Mouse (Mus musculus) embryonic stem cell, embryonic (primary cell): ENCODE data around the gene Timm13.

Source experiments
- CTCF ChIA-PET, 4 experiments: fragments of 300-600 bp in 2 of 4; fragments of 350-600 bp in 2 of 4; sonication (Branson Sonifier 250); formaldehyde crosslinking; loops; one replicate each; lab custom pipeline; 2022; ENCODE audit warnings: inconsistent platforms in 2 of 4; lab: Charles Lee
- POLR2A ChIA-PET, 4 experiments: fragments of 300-600 bp in 2 of 4; fragments of 350-600 bp in 2 of 4; sonication (Branson Sonifier 250); formaldehyde crosslinking; loops; one replicate each; lab custom pipeline; 2022; ENCODE audit warnings: antibody characterized with exemption in 4 of 4, inconsistent platforms in 1 of 4; lab: Charles Lee

Timm13 gene

GRCm38 (mm10) chr10:80903282-80903681 is 2.5 kb upstream of the Timm13 start:
- POLR2A ChIA-PET = interaction anchor here in 2 of 4 experiments (1.2 to 5.8 kb wide), 4 partner anchors 15 to 58 kb away, joined by 4 to 64 read pairs (median 32); partner anchors contain the start of genes Gadd45b (in 2 of the 2) and Lmnb2 (in 1 of the 2)
- CTCF ChIA-PET = no interaction called here

GRCm38 (mm10) chr10:80902273-80902940 is 1.6 kb upstream of the Timm13 start:
- CTCF ChIA-PET = interaction anchor here (0.6 to 3.0 kb wide), 5 partner anchors 21 to 155 kb away, joined by 3 to 21 read pairs (median 3); no protein-coding TSS in a partner anchor
- POLR2A ChIA-PET = interaction anchor here in 3 of 4 experiments (0.6 to 5.8 kb wide), 12 partner anchors 11 to 281 kb away, joined by 3 to 64 read pairs (median 6); partner anchors contain the start of genes Gadd45b (in 2 of the 3), Lmnb2 (in 2 of the 3) and 4930442H23Rik (in 1 of the 3)

DNA sequence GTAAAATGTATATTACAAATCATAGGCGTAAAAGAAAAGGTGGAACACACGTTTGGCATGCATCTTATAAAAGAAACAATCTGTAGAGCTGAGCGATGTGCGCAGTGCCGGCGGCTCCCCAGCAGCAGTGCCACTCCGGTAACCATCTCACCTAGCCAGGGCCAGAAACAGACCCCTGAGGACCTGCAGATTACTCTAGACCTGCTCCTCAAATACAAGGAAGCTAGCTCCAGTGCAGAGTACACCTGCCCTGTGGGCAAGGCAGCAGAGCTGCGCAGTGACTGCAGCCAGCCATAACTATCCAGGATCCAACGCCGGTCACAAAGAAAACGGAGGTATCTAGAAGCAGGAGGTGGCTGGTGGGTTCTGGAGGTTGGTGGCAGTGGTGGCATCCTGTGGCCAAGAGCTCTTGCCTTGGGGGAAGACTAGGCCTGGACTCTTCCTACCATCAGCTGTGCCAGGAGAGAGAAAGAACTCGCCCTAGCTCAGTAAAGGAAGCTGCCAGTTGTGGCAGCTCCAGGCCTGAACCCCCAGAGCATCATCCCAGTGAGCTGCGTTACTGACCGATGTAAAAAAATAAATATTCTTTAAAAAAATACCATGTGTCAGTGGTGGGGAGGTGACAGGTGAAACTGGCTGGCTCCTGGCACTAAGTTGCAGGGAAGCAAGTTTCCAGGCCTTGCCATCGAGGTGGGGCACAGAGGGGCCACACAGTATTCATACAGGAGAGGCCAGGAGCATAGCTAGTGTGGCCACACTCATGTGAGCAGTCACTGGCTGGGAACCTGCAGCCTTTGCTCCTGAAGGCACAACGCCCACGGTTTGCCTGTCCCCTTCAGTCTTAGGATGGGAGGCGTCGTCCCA is 872 bp upstream of the Timm13 start:
- CTCF ChIA-PET = interaction anchor here (0.6 to 3.0 kb wide), 9 partner anchors 21 to 181 kb away, joined by 3 to 21 read pairs (median 3); partner anchors contain the start of gene Slc39a3 (in 1 of the 4)
- POLR2A ChIA-PET = interaction anchor here in 3 of 4 experiments (0.6 to 5.8 kb wide), 28 partner anchors 12 to 391 kb away, joined by 3 to 64 read pairs (median 6); partner anchors contain the start of genes Gadd45b (in 2 of the 3), Lmnb2 (in 2 of the 3), 4930442H23Rik (in 1 of the 3) and Ap3d1 (in 1 of the 3)

DNA sequence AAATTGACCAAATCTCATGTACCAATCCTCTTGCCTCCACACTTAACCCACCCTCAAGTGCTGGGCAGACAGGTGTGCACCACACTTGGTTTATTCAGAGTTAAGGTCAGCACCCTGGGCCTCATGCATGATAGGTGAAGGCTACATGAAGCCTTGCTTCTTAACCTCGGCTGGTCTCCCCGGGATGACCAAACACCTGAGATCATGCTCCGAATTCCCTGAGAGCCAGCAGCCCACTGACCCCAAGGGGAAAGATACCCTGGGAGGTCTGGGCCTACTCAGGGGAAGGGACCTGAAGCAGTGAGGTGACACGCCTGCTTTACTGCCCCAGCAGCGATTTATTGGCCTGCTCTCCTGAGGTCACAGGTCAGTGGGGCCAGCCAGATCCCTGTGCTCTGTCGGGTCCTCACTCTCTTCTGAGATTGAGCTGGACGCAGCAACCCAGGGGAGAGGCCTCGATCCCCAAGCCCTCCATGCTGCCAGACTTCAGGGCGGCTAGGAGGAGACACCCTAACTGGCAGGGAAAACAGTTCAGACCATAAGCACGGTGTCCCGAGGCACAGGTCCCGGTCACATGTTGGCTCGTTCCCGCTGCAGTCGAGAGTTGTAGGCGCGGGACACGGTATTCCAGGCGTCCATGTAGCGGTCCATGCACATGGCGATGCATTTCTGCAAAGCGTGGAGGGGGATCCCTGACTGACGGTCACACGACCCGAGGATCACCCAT is 1.0 kb downstream of the Timm13 start:
- CTCF ChIA-PET = interaction anchor here (0.5 to 3.0 kb wide), 21 partner anchors 17 to 393 kb away, joined by 3 to 21 read pairs (median 4); partner anchors contain the start of genes Gadd45b (in 2 of the 4) and Lmnb2 (in 1 of the 4)
- POLR2A ChIA-PET = interaction anchor here (0.5 to 5.8 kb wide), 74 partner anchors 8 to 393 kb away, joined by 3 to 64 read pairs (median 4); partner anchors contain the start of genes Gadd45b (in 4 of the 4), Lmnb2 (in 3 of the 4), Map2k2 (in 2 of the 4) and Slc39a3 (in 2 of the 4)

DNA sequence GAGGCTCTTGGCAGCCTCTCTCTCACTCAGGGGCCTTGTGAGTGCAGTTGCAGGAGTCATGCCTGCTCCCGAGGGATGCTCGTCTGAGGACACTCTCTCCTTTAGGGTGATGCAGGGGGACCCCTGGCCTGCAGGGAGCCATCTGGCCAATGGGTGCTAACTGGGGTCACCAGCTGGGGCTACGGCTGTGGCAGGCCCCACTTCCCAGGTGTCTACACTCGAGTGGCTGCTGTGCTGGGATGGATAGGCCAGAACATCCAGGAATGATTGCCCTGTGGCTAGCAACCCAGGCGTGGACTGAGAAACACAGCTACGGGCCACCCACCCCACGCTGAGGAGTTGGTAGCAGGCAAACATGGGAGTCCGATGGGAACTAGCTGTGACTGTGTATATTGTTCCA is 1.7 kb downstream of the Timm13 start:
- ChIA-PET POLR2A (interaction anchor here in 3 of 4 experiments (0.5 to 4.0 kb wide), 9 partner anchors 10 to 245 kb away, joined by 3 to 22 read pairs (median 6); partner anchors contain the start of gene Lmnb2 (in 1 of the 3)), CTCF (interaction anchor here in 1 of 4 experiments (4.6 kb wide), 1 partner anchor 18 kb away, joined by 21 read pairs; no protein-coding TSS in a partner anchor)

- CTCF ChIA-PET = interaction anchor here in 2 of 4 experiments (0.8 to 4.6 kb wide), 5 partner anchors 17 to 548 kb away, joined by 3 to 21 read pairs (median 5); no protein-coding TSS in a partner anchor
- POLR2A ChIA-PET = interaction anchor here in 3 of 4 experiments (0.7 to 4.0 kb wide), 9 partner anchors 9 to 155 kb away, joined by 3 to 22 read pairs (median 4); partner anchors contain the start of genes Gadd45b (in 2 of the 3) and Lmnb2 (in 1 of the 3)
Measured at GRCm38 (mm10) chr10:80897861-80898510, 2.8 kb downstream of the Timm13 start.

DNA sequence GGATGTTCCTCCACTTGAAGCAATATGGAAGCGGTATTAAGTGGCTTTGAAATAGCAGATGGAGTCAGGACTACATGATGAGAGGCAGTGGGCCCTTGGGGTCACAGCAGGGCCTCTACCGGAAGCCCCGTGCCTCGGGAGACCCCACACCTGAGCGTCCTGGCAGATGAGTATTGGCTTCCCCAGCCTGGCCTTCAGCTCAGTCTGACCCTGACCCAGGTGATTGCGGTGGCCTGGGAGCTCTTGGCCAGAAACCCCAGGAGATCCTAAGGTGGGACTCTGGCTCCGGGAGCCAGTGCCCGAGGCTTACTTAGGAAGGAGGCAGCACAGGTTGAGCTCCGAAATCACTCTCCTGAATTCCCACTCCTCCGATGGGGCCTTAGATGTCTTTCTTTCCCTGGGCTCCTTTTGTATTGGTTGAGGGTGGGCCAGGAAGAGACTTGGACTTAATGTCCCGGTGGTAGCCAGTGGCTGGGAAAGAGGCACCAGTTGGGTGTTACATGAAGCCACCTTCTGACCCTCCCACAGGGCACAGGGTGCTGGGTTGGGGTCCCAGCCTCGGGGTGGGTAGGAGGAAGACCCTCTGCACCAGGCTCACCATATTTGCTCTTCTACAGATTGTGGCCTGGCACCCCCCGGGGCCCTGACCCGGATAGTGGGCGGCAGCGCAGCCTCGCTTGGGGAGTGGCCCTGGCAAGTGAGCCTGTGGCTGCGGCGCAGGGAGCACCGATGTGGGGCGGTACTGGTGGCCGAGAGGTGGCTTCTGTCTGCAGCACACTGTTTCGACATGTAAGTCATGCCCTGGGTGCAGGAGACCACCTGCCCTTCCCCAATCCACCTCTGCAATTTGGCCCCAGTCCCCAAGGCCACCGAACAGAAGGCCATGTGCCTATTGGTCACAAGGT is 3.9 kb downstream of the Timm13 start:
- ChIA-PET POLR2A (interaction anchor here in 3 of 4 experiments (0.6 to 4.0 kb wide), 18 partner anchors 8 to 297 kb away, joined by 3 to 22 read pairs (median 4); partner anchors contain the start of genes Gadd45b (in 3 of the 3), Amh (in 1 of the 3), Dot1l (in 1 of the 3) and Lmnb2 (in 1 of the 3)), CTCF (interaction anchor here in 3 of 4 experiments (0.5 to 4.6 kb wide), 10 partner anchors 13 to 392 kb away, joined by 3 to 21 read pairs (median 5); no protein-coding TSS in a partner anchor)

- CTCF ChIA-PET = interaction anchor here (0.9 to 4.6 kb wide), 9 partner anchors 12 to 99 kb away, joined by 3 to 21 read pairs (median 4); partner anchors contain the start of gene Amh (in 1 of the 4)
- POLR2A ChIA-PET = interaction anchor here in 3 of 4 experiments (0.6 to 2.9 kb wide), 24 partner anchors 9 to 298 kb away, joined by 3 to 19 read pairs (median 4); partner anchors contain the start of genes Gadd45b (in 3 of the 3), Dot1l (in 1 of the 3) and Lmnb2 (in 1 of the 3)
Measured at GRCm38 (mm10) chr10:80895697-80896096, 5.1 kb downstream of the Timm13 start.

DNA sequence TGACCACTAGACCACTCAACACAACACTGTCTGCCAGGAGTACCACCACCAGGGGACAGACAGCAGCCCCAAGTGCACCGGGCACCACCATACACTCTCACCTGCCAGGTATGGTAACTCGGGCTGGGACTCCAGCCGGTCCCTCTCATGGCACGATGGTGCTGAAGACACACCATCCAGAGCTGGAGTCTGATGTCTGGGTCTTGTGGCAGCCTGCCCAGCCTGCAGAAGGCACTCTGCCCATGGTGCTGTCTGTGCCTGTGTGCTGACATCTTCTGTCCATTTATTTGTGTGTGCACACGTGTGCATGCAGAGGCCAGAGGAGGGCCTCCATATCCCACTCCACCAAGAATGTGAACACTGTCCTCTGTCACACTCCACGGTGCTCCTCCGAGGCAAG is 5.7 kb downstream of the Timm13 start:
- CTCF ChIA-PET = interaction anchor here (0.9 to 4.6 kb wide), 7 partner anchors 14 to 96 kb away, joined by 3 to 21 read pairs (median 4); partner anchors contain the start of gene Amh (in 1 of the 4)

GRCm38 (mm10) chr10:80887181-80887580 is 13.6 kb downstream of the Timm13 start:
- ChIA-PET CTCF (interaction anchor here in 2 of 4 experiments (1.2 to 13.2 kb wide), 2 partner anchors 103 to 110 kb away, joined by 4 to 353 read pairs; no protein-coding TSS in a partner anchor), POLR2A (interaction anchor here in 2 of 4 experiments (1.3 to 4.5 kb wide), 4 partner anchors 12 to 44 kb away, joined by 3 to 32 read pairs (median 13); partner anchors contain the start of genes Gadd45b (in 1 of the 2), Lmnb2 (in 1 of the 2) and Timm13 (in 1 of the 2))

More for the DNA sequence above, 5.7 kb downstream of the Timm13 start:
- POLR2A ChIA-PET = interaction anchor here in 3 of 4 experiments (0.7 to 2.9 kb wide), 19 partner anchors 10 to 121 kb away, joined by 3 to 19 read pairs (median 3); partner anchors contain the start of gene Gadd45b (in 3 of the 3)

DNA sequence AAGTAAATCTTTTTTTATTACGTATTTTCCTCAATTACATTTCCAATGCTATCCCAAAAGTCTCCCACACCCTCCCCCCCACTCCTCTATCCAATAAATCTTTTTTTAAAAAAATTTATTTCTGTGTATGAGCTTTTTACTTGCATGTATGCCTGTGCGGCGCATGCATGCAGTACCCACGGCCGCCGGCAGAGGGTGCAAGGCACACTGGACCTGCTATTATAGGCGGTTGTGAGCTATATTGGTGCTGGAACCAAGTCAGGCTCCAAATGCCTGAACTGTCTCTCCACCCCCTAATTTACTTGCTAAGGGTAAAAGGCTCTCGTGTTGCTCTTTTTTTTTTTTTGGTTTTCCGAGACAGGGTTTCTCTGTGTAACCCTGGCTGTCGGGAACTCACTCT is 19.5 kb downstream of the Timm13 start:
- POLR2A ChIA-PET = interaction anchor here (0.5 to 5.5 kb wide), 73 partner anchors 8 to 295 kb away, joined by 3 to 42 read pairs (median 4); partner anchors contain the start of genes Gadd45b (in 3 of the 4), Timm13 (in 3 of the 4), Tmprss9 (in 2 of the 4) and Ap3d1 (in 1 of the 4)
- CTCF ChIA-PET = interaction anchor here (0.5 to 13.2 kb wide), 231 partner anchors 8 to 1198 kb away, joined by 3 to 353 read pairs (median 5); partner anchors contain the start of genes Amh (in 4 of the 4), Gadd45b (in 4 of the 4), Tmprss9 (in 4 of the 4) and Gng7 (in 3 of the 4)

GRCm38 (mm10) chr10:80880901-80881300 is 19.9 kb downstream of the Timm13 start:
- ChIA-PET POLR2A (interaction anchor here (0.5 to 5.5 kb wide), 64 partner anchors 8 to 295 kb away, joined by 3 to 42 read pairs (median 4); partner anchors contain the start of genes Gadd45b (in 3 of the 4), Timm13 (in 2 of the 4), Tmprss9 (in 2 of the 4) and Ap3d1 (in 1 of the 4)), CTCF (interaction anchor here (0.5 to 13.2 kb wide), 229 partner anchors 9 to 1198 kb away, joined by 3 to 353 read pairs (median 5); partner anchors contain the start of genes Amh (in 4 of the 4), Tmprss9 (in 4 of the 4), Gng7 (in 3 of the 4) and Lmnb2 (in 3 of the 4))

- POLR2A ChIA-PET = interaction anchor here in 3 of 4 experiments (0.6 to 5.5 kb wide), 20 partner anchors 9 to 202 kb away, joined by 3 to 42 read pairs (median 4); partner anchors contain the start of genes Gadd45b (in 3 of the 3), Ap3d1 (in 1 of the 3) and Tmprss9 (in 1 of the 3)
- CTCF ChIA-PET = interaction anchor here (0.5 to 13.2 kb wide), 105 partner anchors 9 to 671 kb away, joined by 3 to 353 read pairs (median 6); partner anchors contain the start of genes Tmprss9 (in 4 of the 4), Amh (in 3 of the 4), Jsrp1 (in 2 of the 4) and Lmnb2 (in 2 of the 4)
Measured at GRCm38 (mm10) chr10:80880131-80880641, 20.6 kb downstream of the Timm13 start.
